Mouse (Mus musculus): Measurements from ENCODE around the gene Il1rap. TPM values are rescaled to one million over a fixed set of nuclear protein-coding genes. Genes with fewer than 3 reads are reported as not detected.

The Il1rap gene
- polyA plus RNA-seq (2014; fragmentation: Nextera tagmentation; extraction: Ambion mirVana), result 14.5 and 14.9 TPM in 2 replicates

DNA sequence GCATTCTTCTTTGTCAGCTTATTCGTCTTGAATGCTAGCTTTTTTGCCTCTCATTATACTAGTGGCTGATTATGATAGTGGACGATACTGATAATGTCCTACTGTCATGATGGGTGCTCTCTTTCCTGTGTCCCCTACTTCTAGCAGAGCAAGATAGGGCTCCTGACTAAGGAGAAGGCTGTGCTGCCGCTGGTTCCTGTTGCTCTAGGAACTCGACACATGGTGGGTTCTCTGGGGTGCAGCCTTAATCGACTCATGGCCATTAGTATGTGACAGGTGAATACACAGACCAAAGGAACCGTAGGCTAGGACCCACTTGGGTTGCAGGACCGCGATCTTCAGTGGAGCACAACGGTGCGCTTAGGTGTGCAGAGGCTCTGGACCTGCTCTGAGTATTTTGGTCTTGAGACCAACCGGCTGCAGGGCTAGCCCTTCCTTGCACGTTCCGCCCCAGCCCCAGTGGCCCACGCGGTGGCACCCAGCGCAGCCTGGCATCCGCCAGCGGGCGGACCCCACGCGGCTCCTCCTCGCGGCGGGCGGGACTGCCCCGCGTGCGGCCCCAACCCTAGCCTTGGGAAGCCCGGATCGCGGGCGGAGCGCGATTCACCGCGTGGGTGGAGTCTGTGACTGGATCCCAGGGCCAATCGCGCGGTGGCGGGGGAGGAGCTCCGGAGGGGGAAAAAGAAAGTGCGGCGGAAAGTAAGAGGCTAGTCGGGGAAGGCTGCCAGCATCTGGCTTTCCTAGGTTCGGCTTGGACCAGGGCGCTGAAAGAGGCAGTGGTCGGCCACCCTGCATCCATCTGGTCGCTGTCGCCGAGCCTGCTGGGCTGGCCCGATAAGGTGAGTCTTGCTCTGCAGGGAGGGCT lies at the start of gene Il1rap:
Il1rap (plus strand) TSS at position 657 of the 865 bp plus-strand sequence.
- H3K27ac ChIP-seq, result peak within 1 kb of the TSS; percentile 21; the same call in 1 of the 2 replicates
- H3K9me3 ChIP-seq (ENCODE audit: control insufficient read depth, low read length), result no peaks in the 10 kb centered on the region
- DNase-seq (ENCODE audit: low spot score) (peak; percentile 84), ATAC-seq (ENCODE audit: low FRiP score) (peak; percentile 97)
- H3K4me3 ChIP-seq (replicated peaks; ENCODE audit: low read length), result peak within 1 kb of the TSS; percentile 52
- no peaks in the 10 kb centered on the region for H3K4me1 ChIP-seq (replicated peaks; ENCODE audit: control insufficient read depth, insufficient read depth, low read length)
- WGBS, result 3% methylated on average over 51 of the region's 51 CpGs
- H3K9ac ChIP-seq, result peak within 1 kb of the TSS; percentile 70
- peak within 1 kb of the TSS; percentile 85 for H3K4me2 ChIP-seq (replicated peaks)
- 0 out of 2 replicates have a peak, but pooled peaks cover 3% of the 10 kb centered on the region for H3K27me3 ChIP-seq (ENCODE audit: control insufficient read depth, insufficient read depth, low read length)
- H3K36me3 ChIP-seq (replicated peaks; ENCODE audit: control insufficient read depth, insufficient read depth), result no peaks in the 10 kb centered on the region

DNA sequence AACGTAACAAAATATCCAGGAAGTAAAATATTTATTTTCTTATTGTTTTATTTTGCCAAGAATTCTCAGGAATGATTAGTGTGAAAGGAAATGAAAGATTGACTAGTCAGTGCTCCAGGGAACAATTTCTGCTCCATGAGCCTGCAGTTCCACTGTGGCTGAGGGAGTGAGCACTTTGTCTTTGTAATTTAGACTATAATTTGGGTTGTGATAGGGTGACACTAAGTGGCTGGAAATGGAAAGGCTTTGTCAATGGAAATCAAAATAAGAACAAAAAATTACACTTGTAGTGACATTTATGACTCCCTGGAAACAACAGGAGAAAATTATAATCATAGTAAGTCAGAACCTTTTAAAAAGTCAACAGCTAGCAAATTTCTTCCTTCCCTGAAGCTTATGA lies 49.2 kb upstream of the Il1rap start:
- DNase-seq (ENCODE audit: low spot score), result no peak
- no peak overlapping the region for H3K4me2 ChIP-seq (replicated peaks)
- no peaks in the 10 kb centered on the region for H3K27me3 ChIP-seq (ENCODE audit: control insufficient read depth, insufficient read depth, low read length)
- no peak for ATAC-seq (ENCODE audit: low FRiP score)
- 84% methylated on average over 1 of the region's 1 CpGs for WGBS
- H3K9me3 ChIP-seq (ENCODE audit: control insufficient read depth, low read length), result no peaks in the 10 kb centered on the region
- H3K9ac ChIP-seq, result no peak overlapping the region
- no peak overlapping the region for H3K4me3 ChIP-seq (replicated peaks; ENCODE audit: low read length)
- H3K27ac ChIP-seq, result no peak overlapping the region
- no peaks in the 10 kb centered on the region for H3K36me3 ChIP-seq (replicated peaks; ENCODE audit: control insufficient read depth, insufficient read depth)
- H3K4me1 ChIP-seq (replicated peaks; ENCODE audit: control insufficient read depth, insufficient read depth, low read length), result peaks cover 7% of the 10 kb centered on the region

DNA sequence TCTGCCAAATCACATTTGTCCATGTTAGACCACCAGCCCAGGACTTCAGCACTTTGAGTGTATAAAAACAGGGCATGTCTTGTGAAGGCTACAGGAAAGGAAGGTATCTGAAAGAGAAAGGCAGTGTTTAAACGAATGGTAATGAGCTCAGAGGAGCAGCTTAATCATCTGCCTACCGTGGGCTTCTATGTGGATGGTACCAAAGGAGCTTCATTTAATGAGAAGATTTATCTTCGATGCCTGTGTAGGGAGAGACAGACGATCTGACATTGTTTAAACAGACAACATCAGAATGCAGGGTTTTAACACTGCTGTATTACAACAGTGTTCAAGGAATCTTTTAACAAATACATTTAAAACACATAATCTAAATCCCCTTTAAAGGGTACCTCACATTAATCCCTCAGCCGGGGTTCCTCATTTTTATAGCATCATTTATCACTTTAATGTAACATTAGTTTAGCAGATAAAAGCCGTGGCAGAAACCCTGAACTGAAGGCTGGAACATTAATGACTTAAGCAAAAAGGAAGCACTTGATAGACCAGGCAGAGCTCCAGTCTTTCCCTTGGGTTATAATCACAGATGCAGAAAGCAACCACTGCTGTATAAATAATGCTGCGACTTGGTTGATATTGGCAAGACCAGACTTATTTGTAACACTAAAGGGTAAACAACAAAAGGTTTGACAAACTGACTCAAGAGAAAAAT lies 35.2 kb upstream of the Il1rap start:
- WGBS, result 19% methylated on average over 7 of the region's 7 CpGs
- Histone ChIP-seq H3K9me3 (ENCODE audit: control insufficient read depth, low read length) (no peaks in the 10 kb centered on the region), H3K4me1 (replicated peaks; ENCODE audit: control insufficient read depth, insufficient read depth, low read length) (peaks cover 8% of the 10 kb centered on the region), H3K27ac (peak overlapping the region; percentile 57; the same call in 1 of the 2 replicates), H3K36me3 (replicated peaks; ENCODE audit: control insufficient read depth, insufficient read depth) (no peaks in the 10 kb centered on the region), H3K9ac (no peak overlapping the region), H3K4me3 (replicated peaks; ENCODE audit: low read length) (no peak overlapping the region), H3K4me2 (replicated peaks) (0 out of 2 replicates have a peak overlapping the region, but pooled peaks have one; percentile 15), H3K27me3 (ENCODE audit: control insufficient read depth, insufficient read depth, low read length) (no peaks in the 10 kb centered on the region)
- DNase-seq (ENCODE audit: low spot score) (no peak), ATAC-seq (ENCODE audit: low FRiP score) (peak; percentile 75; the same call in 1 of the 2 replicates)

DNA sequence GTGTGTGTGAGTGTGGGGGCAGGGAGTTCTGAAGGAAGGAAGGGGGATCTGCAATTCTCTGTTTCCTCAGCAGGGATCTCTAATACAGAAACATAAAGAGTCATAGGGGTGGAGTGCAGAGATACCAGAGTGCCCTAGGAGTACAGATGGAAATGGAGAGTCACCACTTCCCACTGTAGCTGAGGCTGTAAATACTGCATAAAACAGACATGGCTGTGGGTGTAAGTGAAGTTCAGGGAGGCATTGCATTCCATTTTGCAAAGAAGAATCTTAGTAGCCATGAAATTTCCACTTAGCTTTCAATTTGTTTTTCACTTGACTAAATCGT lies 34.7 kb upstream of the Il1rap start:
- DNase-seq (ENCODE audit: low spot score) (no peak), ATAC-seq (ENCODE audit: low FRiP score) (peak; percentile 54; the same call in 1 of the 2 replicates)
- H3K4me1 ChIP-seq (replicated peaks; ENCODE audit: control insufficient read depth, insufficient read depth, low read length), result peaks cover 8% of the 10 kb centered on the region
- H3K9ac ChIP-seq, result no peak overlapping the region
- WGBS, result 62% methylated on average over 1 of the region's 1 CpGs
- peak overlapping the region; percentile 57; the same call in 1 of the 2 replicates for H3K27ac ChIP-seq
- no peaks in the 10 kb centered on the region for H3K27me3 ChIP-seq (ENCODE audit: control insufficient read depth, insufficient read depth, low read length)
- H3K4me2 ChIP-seq (replicated peaks), result 0 out of 2 replicates have a peak overlapping the region, but pooled peaks have one; percentile 15
- H3K9me3 ChIP-seq (ENCODE audit: control insufficient read depth, low read length), result no peaks in the 10 kb centered on the region
- H3K4me3 ChIP-seq (replicated peaks; ENCODE audit: low read length), result no peak overlapping the region
- no peaks in the 10 kb centered on the region for H3K36me3 ChIP-seq (replicated peaks; ENCODE audit: control insufficient read depth, insufficient read depth)

DNA sequence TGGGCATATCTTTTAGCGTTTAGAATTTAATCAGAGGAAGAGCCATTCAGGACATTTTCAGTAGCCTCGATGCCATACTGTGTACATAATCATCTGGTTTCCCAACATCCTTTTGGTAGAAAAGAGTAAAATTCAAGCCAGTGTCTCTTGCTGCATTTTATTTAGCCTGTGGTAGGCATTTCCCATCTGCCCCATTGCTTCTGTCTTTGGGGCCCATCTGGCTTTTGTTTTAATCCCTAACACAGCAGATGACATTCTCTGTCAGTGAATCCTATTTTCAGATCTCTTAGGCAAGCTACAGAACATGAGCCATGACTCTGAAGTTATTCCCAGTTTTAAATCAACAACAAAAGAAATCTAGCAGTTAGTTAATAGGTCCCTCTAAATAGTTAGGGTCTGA lies 32.3 kb upstream of the Il1rap start:
- ATAC-seq (ENCODE audit: low FRiP score) (no peak), DNase-seq (ENCODE audit: low spot score) (no peak)
- H3K4me2 ChIP-seq (replicated peaks), result no peak overlapping the region
- no peaks in the 10 kb centered on the region for H3K27me3 ChIP-seq (ENCODE audit: control insufficient read depth, insufficient read depth, low read length)
- H3K9ac ChIP-seq, result no peak overlapping the region
- no peaks in the 10 kb centered on the region for H3K36me3 ChIP-seq (replicated peaks; ENCODE audit: control insufficient read depth, insufficient read depth)
- H3K9me3 ChIP-seq (ENCODE audit: control insufficient read depth, low read length), result no peaks in the 10 kb centered on the region
- peaks cover 8% of the 10 kb centered on the region for H3K4me1 ChIP-seq (replicated peaks; ENCODE audit: control insufficient read depth, insufficient read depth, low read length)
- WGBS, result 90% methylated on average over 2 of the region's 2 CpGs
- H3K27ac ChIP-seq, result no peak overlapping the region
- H3K4me3 ChIP-seq (replicated peaks; ENCODE audit: low read length), result no peak overlapping the region

DNA sequence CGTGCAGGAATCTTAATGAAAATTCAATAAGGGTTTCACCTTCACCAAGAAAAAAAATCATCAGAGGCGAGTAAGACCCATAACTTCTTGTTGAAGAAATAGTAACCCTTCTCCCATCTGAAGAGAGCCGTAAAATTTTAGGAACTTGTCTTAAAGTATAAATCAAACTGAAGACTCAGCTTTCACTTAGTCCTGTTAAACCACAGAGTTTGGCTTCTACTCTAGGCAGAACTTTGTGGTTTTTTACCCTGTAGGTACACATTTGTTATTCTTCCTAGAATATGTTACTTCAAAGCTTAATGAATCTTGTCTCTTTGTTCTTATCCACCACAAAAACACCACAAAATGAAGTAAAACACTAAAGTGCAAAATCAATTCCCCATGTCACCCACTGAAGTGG lies 29.3 kb upstream of the Il1rap start:
- H3K4me1 ChIP-seq (replicated peaks; ENCODE audit: control insufficient read depth, insufficient read depth, low read length), result no peaks in the 10 kb centered on the region; the same call in 1 of the 2 replicates
- no peak for ATAC-seq (ENCODE audit: low FRiP score)

DNA sequence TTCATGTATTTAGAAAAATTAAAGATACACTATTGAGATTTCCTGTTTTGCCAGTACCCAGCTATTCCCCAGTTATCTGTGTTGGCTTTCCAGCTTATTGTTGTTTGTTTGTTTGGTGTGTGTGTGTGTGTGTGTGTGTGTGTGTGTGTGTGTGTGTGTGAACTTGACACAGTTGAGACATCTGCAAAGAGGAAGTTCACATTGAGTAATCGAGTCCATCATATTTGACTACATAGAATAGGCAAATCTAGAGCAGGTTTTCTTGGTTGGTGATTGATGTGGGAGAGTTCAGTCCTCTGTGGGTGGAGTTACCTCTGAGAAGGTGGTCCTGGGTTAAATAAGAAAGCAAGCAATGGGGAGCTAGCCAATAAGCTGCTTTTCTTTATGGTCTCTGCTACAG lies 22.7 kb upstream of the Il1rap start:
- ATAC-seq (ENCODE audit: low FRiP score) (no peak), DNase-seq (ENCODE audit: low spot score) (no peak)
- no peaks in the 10 kb centered on the region for H3K9me3 ChIP-seq (ENCODE audit: control insufficient read depth, low read length)
- 70% methylated on average over 1 of the region's 1 CpGs for WGBS
- H3K4me3 ChIP-seq (replicated peaks; ENCODE audit: low read length), result no peak overlapping the region
- H3K4me2 ChIP-seq (replicated peaks), result no peak overlapping the region
- no peaks in the 10 kb centered on the region for H3K27me3 ChIP-seq (ENCODE audit: control insufficient read depth, insufficient read depth, low read length)
- no peak overlapping the region for H3K9ac ChIP-seq
- H3K4me1 ChIP-seq (replicated peaks; ENCODE audit: control insufficient read depth, insufficient read depth, low read length), result no peaks in the 10 kb centered on the region
- no peaks in the 10 kb centered on the region for H3K36me3 ChIP-seq (replicated peaks; ENCODE audit: control insufficient read depth, insufficient read depth)
- H3K27ac ChIP-seq, result no peak overlapping the region

More for the DNA sequence above, 29.3 kb upstream of the Il1rap start:
- Histone ChIP-seq H3K4me3 (replicated peaks; ENCODE audit: low read length) (no peak overlapping the region), H3K27me3 (ENCODE audit: control insufficient read depth, insufficient read depth, low read length) (no peaks in the 10 kb centered on the region), H3K9ac (no peak overlapping the region), H3K9me3 (ENCODE audit: control insufficient read depth, low read length) (no peaks in the 10 kb centered on the region), H3K4me2 (replicated peaks) (no peak overlapping the region), H3K27ac (no peak overlapping the region), H3K36me3 (replicated peaks; ENCODE audit: control insufficient read depth, insufficient read depth) (no peaks in the 10 kb centered on the region)
- no peak for DNase-seq (ENCODE audit: low spot score)
- WGBS, result 95% methylated on average over 3 of the region's 3 CpGs

DNA sequence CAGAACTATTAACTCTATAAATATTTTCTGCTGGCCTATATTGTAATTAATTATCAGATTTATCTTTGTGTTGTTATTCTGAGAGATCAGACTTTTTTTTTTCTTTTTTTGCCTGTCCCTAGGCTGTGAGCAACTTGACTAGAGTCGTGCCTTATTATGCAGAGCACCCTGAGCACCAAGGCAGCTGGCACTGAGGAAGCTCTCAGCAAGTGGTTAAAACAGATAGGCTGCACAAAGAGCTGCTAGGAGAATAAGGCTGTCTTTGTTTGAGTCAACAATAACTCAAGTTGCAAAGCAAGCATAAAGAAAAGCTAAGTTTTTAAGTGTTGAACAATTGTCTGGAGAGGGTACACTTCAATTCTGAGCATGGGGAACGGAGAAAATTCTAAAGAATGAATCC lies 19.8 kb upstream of the Il1rap start:
- ATAC-seq (ENCODE audit: low FRiP score), result no peak

DNA sequence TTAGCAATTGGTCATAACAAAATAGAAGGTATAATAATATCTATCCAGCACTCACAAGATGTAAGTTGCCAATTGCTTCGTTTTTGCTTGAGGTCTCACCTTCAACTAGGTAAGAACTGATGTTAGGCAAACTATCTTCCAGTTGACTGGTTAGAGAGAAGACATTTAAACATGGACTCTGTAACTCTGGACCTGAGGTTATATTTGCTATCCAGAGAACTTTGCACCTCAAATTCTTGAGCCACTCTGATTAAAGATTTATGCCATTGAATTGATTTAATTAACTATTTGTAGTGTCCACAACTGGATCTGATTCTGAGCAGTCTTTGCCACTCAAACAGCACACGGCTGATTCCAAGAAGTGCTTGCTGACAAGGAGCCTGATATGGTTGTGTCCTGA lies 18.7 kb upstream of the Il1rap start:
- no peak for ATAC-seq (ENCODE audit: low FRiP score)
- WGBS, result 88% methylated on average over 2 of the region's 2 CpGs

More for the DNA sequence above, 19.8 kb upstream of the Il1rap start:
- Histone ChIP-seq H3K9ac (no peak overlapping the region), H3K4me2 (replicated peaks) (no peak overlapping the region), H3K27me3 (ENCODE audit: control insufficient read depth, insufficient read depth, low read length) (no peaks in the 10 kb centered on the region), H3K4me1 (replicated peaks; ENCODE audit: control insufficient read depth, insufficient read depth, low read length) (no peaks in the 10 kb centered on the region), H3K27ac (no peak overlapping the region), H3K4me3 (replicated peaks; ENCODE audit: low read length) (no peak overlapping the region), H3K9me3 (ENCODE audit: control insufficient read depth, low read length) (no peaks in the 10 kb centered on the region), H3K36me3 (replicated peaks; ENCODE audit: control insufficient read depth, insufficient read depth) (no peaks in the 10 kb centered on the region)
- DNase-seq (ENCODE audit: low spot score), result no peak
- WGBS, result 20% methylated on average over 2 of the region's 2 CpGs

More for the DNA sequence above, 18.7 kb upstream of the Il1rap start:
- H3K4me1 ChIP-seq (replicated peaks; ENCODE audit: control insufficient read depth, insufficient read depth, low read length), result no peaks in the 10 kb centered on the region
- no peaks in the 10 kb centered on the region for H3K27me3 ChIP-seq (ENCODE audit: control insufficient read depth, insufficient read depth, low read length)
- H3K36me3 ChIP-seq (replicated peaks; ENCODE audit: control insufficient read depth, insufficient read depth), result no peaks in the 10 kb centered on the region
- no peak overlapping the region for H3K27ac ChIP-seq
- H3K9me3 ChIP-seq (ENCODE audit: control insufficient read depth, low read length), result no peaks in the 10 kb centered on the region
- no peak overlapping the region for H3K9ac ChIP-seq
- DNase-seq (ENCODE audit: low spot score), result no peak
- no peak overlapping the region for H3K4me2 ChIP-seq (replicated peaks)
- H3K4me3 ChIP-seq (replicated peaks; ENCODE audit: low read length), result no peak overlapping the region
